Mouse (Mus musculus) cerebellum, adult 2 months (tissue): ENCODE measurements at regions not wholly inside any gene's neighbourhood (a gene's known extent, or its start where the extent isn't known, plus 50 kb on each side); places are given as distances from the start of the nearest gene placed in this dataset.

Source experiments
- CTCF ChIP-seq: fragments of 200-500 bp; IDR thresholded peaks from 2 replicates; pipeline ENCODE4 v1.5.1; 2011; ENCODE audit warnings: low read depth, mild to moderate bottlenecking, control low read depth, low read length, moderate library complexity, borderline replicate concordance; ENCODE audit not compliant: insufficient read depth
- POLR2A ChIP-seq: fragments of 200-500 bp; IDR thresholded peaks from 2 replicates; pipeline ENCODE4 v1.6.1; 2011; ENCODE audit warnings: low read length, control low read depth, borderline replicate concordance; ENCODE audit not compliant: insufficient read depth

GRCm38 (mm10) chr16:54733516-54733915, 564.3 kb downstream of the Zpld1 start:
- no peak for TF ChIP-seq POLR2A
- no peak for TF ChIP-seq CTCF
